Mouse (Mus musculus) testis, postnatal 14 days (tissue): ENCODE measurements around the gene Fars2.

ENCODE experiments used
- DNase-seq: peaks from one replicate; pipeline ENCODE4 v3.0.0; 2021; ENCODE audit warnings: low spot score

The Fars2 gene

GRCm38 (mm10) chr13:36518144-36518571 is 400.9 kb downstream of the Fars2 start:
- no peak for DNase-seq

DNA sequence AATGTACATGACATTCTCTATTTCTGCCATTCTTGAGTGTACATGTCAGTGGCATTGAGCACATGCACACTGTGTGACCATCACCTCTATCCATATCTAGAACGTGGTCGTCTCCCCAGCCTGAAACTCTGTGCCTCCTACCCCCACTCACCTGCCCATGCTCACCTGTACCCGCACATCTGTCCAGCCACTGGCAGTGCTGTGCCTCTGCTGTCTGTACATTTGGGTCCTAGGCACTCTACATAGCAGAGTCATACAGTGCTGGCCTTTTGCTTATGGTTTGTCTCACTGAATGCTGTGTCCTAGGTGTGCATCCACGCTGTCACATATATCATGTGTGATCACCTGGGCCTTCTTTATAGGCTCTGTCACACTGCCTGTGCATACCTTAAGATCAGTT is 410.5 kb downstream of the Fars2 start:
- DNase-seq = no peak

- peak; percentile 19 for DNase-seq
Measured at GRCm38 (mm10) chr13:36528223-36528895, 411.1 kb downstream of the Fars2 start.

DNA sequence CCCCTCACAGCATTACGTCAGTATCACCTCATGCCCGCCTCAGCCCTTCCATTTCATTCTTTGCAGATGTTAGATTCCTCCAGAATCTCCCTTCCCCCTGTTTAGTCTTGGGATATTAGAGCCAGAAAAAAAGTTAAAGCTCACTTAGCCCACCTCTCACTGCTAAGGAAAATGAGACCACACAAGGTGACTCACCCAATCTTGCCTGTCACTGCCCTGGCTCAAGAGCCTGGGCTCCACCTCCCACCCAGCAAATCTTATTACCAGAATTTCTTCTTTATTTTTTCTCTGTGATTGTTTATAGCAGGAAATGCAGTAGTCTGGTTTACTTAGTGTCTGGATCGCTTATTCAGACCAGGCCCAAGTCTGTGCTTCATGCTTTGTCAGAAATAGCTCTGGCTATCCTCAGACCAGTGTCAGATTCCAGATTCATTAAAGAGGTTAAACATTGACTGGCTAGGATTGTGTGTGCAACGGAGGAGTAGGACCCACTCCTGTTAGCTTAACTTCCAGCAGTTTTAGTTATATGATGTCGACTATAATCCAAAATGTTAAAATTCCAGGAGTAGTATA is 412.3 kb downstream of the Fars2 start:
- DNase-seq = no peak

DNA sequence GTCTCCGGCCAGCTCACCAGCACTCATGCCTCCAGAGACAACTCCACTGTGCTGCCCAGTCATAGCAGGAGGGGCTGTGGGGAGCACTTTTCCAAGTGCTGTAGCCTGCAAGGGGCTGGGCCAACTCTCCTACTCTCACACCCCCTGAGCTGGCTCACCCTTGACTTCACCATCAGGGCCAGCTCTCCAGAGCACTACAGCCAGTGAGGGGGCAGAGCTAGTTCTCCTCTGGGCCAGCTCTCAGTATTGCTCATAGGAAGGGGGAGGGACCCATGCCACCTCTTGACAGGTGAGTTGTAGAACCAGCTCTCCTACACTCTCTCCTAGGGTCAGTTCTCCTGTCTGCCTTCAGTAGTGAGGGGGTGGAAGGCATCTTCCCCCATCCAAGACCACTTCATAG is 413.6 kb downstream of the Fars2 start:
- DNase-seq = no peak

DNA sequence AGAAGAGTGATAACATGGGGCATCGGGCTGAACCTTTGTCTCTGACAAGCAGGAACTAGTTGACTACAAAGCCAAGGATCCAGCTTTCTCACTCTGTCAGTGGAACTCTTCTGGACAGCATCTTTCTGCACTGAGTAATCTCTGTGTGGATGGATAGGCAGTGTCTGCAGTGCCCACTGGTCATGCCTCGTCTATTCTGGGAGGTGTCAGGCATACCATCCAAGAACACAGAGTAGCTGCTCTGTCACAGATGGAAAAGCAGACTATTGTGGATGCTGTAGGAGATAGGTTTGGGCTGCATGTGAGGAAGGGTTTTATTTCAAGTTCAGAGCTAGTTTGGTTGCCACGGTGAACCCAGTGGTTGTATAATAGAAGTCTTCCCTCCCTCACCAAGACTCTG is 414.7 kb downstream of the Fars2 start:
- no peak for DNase-seq

DNA sequence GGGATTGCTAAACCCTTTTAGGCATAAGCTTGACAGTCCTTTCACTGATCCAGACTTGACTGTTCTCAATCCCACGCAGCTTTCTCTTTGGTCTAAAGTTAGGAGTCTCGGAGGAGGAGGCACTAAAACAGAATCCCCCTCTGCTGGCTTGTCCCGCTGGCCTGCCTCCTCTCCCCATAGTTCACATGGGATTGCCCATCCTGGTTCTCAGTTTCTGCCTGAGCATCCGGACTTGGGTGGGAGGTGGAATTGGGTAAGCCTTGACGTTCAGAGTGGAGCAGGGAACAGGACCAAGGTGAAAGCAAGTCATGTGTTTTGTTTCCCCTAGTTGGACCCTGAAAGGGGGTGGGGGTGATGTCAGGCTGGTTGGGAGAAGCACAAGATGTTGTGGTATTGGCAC is 415.9 kb downstream of the Fars2 start:
- DNase-seq = no peak

DNA sequence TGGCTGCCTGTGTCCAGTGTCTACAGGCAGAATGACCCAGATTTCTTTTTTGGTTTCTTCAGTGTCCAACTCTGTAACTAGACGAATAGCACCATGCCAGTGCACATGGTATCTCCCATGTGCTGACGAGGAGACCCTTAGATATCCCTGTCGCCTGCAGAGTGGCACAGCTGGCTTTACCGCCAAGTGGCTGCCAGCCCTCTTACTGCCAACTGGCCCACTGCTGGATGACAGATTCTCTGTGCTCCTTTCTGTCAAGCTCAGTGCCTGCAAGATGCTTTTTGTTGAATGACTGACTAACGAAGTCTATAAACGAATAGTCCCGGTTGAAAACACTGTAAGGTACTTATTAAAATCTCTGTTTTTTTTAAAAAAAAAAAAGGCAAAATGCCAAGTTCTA is 416.3 kb downstream of the Fars2 start:
- DNase-seq = no peak

DNA sequence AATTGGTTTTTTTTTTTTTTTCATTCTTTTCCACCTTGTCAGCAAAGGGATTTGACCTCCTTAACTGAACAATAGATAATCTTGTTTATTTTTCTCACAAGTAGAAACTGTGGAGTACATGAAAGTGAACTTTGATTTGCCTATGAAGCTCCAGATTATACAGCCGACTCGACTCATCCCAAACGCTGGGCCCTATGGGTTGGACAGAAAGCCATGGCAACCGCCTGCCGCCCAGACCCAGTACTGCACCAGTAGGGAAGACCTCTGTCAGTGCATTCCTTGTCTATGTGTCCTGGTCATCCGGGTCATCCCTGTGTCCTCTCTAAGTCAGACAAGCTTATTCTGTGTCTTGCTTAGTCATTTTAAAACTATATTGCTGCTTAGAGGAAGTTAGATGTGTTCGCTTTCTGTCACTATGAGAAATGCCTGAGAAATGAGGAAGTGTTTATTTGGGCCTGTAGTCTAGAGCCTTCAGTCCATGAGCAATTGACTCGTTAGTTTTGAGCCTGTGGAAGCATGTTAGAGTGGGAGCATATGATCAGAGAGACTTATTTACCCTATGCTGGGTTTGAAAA is 416.8 kb downstream of the Fars2 start:
- DNase-seq = no peak

GRCm38 (mm10) chr13:36537580-36537979 is 420.4 kb downstream of the Fars2 start:
- no peak for DNase-seq

GRCm38 (mm10) chr13:36538385-36538784 is 421.2 kb downstream of the Fars2 start:
- no peak for DNase-seq

- DNase-seq = no peak
Measured at GRCm38 (mm10) chr13:36540231-36540630, 423.0 kb downstream of the Fars2 start.

DNA sequence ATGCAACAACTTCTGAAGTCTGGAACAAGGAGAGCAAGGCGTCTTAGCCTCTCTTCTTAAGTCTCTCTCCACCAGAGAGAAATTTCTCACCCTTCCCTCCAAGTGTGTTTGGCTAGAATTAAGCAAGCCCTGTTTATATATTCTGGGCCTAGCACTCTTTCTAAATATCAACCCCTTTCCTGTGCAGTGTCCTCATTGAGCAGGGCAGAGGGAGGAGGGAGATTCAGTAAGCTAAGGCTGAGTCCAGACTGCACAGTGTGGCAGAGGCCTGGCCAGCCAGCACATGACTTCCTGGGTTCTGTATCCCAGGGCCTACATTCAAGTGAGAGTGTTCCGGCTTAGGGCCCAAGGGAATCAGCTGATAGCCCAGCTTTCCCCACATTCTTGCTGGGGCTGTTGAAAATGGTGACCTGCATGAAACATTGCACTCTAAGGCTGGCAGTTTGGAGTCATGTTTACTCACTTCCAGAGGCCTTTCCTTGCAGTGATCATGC is 424.1 kb downstream of the Fars2 start:
- DNase-seq = no peak

GRCm38 (mm10) chr13:36550694-36551093 is 433.5 kb downstream of the Fars2 start:
- DNase-seq = no peak

DNA sequence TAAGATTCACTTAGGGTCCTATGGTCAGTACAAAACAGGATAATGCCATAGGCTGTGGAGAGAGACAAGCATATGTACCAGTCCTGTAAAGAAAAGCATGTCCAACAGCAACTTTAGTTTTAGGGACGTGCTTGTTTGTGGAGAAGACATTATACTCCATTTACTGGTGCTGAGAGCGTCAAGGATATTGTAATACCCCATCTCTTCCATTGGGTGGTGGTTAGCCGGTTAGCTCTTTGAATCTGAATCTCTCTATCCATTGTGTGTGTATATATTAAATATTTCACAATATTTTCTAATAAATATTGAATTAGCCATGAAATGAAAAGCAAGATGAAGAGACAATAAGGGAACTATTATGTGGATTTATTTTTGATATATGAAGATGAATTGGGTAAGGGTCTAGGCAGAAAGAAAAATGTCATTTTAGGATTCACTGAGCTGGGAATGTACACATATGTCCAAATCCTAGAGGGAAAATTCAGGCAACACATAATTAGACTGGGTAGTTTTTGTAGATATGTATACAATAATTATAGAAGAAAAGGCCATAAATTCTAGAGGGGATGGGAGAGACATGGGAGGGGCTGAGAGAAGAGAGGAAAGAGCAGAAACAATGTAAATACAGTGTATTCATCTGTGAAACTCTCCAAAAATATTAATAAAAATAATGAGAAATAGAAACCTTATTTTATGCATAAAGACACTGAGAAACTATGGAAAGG is 435.5 kb downstream of the Fars2 start:
- no peak for DNase-seq

GRCm38 (mm10) chr13:36553247-36553642 is 436.0 kb downstream of the Fars2 start:
- no peak for DNase-seq

DNA sequence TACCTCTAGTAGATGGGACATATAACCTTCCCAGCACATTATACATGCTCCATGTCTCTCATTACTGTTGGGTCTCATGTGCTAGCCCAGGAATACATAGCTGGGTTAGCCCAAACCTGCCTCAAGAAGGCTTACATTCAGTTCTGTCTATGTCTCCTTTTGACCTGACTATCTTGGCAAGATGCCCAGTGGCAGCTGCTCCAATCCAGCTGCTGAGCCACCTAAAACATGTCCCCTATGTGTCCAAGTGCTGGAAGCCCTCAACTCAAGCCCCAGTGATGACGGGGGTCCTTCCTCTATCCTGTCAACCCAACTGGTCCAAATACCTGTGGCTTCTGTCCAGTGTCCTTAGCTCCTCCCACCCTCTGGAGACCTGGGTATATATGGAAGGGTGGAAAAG is 437.5 kb downstream of the Fars2 start:
- DNase-seq = no peak

- DNase-seq = no peak
Measured at GRCm38 (mm10) chr13:36562447-36563441, 445.5 kb downstream of the Fars2 start.

DNA sequence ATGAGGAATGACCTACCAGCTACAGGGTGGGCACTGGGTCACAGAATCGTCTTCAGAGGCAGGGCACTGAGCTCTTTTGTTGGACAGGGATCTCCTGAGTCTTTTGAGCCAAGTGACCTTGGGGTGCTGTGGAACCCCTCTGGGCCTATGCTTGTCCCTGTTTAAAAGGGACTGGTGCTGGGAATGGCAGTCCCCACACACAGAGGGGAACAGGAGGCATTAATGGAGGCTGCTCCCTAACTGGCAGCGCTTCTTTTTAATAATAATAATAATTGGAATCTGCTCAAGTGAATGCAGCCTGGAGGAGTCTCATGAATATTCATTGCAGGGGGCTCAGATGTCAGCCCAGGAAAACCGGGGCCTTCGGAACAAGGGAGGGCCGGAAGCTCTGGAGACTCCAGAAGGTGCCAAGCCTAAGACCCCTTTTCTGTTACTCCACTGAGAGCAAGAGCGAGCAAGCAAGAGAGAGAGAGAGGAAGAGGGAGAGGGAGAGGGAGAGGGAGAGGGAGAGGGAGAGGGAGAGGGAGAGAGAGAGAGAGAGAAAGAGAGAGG is 447.6 kb downstream of the Fars2 start:
- DNase-seq = no peak

DNA sequence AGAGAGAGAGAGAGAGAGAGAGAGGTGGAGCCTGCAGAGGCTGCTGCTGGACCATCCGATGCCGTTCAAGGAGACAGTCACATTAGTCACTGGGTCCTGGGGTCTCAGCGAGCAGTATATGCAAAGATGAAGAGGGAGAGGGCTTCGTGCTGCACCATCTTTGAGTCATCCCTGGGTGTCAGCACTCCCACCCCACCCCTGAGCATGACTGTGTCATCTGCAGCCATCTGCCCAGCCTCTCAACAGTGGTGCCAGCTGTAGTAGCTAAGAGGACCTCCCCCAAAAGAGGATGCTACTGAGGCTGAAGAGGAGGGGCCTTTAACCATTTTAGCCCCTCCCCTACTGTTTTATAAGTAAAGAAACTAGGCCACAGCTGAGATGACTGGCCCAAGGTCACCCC is 459.6 kb downstream of the Fars2 start:
- DNase-seq = no peak

DNA sequence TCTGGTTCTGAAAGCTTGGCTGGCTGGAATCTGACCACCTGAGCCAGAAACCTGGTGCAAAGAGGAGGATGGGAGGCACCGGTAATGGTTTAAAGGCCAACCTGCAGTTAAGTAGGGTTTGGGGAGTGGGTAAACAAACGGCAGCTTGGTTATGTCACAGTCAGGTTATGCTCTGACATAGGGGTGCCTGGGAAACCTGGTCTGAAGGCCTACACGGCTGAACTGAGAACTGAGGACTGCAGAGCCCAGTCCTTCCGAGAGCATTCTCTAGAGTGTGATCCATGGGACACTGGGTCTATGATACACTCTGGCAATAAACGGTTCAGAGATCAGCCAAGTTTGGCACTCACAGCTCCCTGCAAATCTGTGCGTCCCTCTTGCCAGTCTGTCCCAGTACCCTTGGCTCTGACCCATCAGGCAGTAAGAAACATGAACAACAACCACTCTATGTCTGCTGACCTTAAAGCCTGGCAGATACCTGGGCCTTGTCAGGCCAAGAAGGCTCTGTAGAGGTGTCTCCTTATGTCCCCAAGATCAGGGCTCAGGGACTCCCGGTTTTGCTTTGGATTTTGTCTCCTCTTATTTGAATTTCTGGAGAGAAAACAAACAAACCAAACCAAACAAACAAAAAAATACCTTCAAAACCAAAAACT is 460.8 kb downstream of the Fars2 start:
- DNase-seq = no peak
